Mouse (Mus musculus) small intestine, adult 2 months (tissue): ENCODE measurements around the gene Arhgef3.

ENCODE experiments used
- CTCF ChIP-seq: fragments of 200-500 bp; IDR thresholded peaks from 2 replicates; pipeline ENCODE4 v1.5.1; 2012; ENCODE audit warnings: low read depth, mild to moderate bottlenecking, control low read depth, inconsistent platforms, low read length, moderate library complexity, mixed read lengths; ENCODE audit not compliant: insufficient replicate concordance, insufficient read length; ENCODE audit errors: extremely low read depth
- POLR2A ChIP-seq: fragments of 200-500 bp; IDR thresholded peaks from 2 replicates; pipeline ENCODE4 v1.6.1; 2012; ENCODE audit warnings: low read depth, mild to moderate bottlenecking, control low read depth, inconsistent platforms, low read length, moderate library complexity

DNA sequence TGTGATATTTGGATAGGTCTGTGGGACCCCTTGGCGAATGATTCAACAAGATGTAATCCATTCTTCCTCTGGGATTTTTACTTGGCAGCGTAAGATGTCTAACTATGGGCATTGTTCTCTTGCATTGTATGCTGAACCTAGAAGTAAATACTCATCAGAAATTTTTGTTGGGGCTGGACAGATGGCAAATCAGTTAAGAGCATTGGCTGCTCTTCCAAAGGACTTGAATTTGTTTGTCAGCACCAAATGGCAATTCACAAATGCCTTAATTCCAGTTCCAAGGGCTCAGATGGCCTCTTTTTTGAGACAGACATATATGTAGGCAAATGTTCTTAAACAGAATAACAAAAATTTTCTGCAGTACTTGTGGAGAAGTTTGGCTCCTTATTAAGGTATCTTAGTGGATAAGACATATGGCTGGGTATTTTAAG is 330.2 kb downstream of the Arhgef3 start:
- TF ChIP-seq CTCF (no peak), POLR2A (no peak)
